Mouse (Mus musculus): ENCODE data around the gene Znrd1.

Gene Znrd1

DNA sequence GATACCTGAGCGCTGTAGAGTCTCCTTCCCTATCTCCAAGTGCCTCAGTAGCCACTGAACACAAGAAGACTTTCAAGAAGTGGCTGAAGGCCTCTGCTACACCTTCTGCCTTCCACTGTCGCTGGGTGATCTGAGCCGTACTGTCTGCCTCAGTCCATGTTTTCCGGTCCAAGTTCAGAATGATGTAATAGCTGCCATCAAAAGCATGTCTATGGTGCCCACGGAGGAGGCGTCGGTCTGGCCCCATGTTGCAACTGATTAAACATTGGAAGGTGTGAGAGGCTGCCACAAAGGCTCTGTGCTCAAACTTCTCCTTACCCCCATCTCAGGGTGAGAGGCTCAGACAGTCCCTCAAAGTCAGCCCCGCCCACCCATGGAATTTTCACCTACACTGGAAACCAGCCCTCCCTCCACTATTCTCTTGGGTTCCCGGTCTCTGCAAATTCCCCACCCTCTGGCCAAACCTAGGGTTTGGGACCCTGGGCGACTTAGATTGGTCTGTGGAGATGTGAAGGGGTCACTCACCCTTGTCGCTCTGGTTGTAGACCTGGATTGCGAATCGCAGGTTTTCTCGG, 12.0 kb upstream of the Znrd1 start:
- DNase-seq (ENCODE audit: low spot score) = no peak

DNA sequence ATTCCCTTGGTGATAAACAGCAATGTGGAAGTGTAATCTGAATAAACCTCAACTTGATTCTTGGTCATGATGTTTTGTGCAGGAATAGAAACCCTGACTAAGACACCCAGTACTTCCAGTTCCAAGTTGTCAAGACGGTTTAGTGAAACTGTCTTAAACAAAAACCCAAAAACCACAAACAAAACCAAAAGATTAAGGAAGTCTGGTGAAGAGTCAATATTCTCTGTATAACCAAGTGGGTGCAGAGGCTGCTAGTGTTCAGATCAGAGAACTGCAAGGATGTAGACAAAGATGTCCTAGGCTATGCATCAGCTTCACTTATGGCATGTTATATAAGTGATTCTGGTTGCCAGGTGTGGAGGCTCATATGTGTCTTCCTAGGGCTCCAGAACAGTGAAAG, 8.5 kb upstream of the Znrd1 start:
- no peak for DNase-seq (ENCODE audit: low spot score)

DNA sequence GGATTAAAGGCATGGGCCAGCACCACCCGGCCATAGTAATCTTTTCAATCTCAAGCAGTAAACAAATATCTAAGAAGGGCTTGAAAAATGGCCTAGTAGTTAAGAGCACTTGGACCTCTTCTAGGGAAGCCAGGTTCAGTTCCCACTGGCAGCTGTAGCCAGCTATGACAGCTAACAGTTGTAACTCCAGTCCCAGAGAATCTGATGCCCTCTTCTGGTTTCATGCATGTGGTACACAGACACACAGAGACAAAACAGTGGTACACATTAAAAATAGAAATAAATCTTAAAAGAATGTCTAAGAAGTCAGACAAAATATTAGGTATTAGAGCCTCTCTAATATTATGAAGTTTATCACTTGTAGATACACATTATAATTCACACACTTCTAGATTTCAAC, 2.8 kb upstream of the Znrd1 start:
- no peak for DNase-seq (ENCODE audit: low spot score)

DNA sequence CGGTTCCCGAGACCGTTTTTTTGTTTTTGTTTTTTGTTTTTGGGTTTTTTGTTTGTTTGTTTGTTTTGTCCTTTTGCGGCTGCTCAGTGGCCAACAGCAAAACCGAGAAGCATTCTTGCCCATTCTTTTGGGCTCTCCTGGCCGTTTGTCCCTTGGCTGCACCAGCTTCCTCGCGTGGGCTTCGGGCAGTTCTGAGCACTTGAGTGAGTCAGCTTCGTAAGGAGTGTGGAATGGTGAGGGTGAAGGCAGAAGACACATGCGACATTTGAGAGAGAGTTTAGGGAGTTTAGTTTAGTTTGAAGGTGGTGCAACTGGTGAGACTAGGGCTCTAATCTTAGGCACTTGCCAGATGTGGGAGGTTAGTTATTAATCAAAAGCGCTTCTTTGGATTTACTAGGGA, 525 bp upstream of the Znrd1 start:
- no peak for DNase-seq (ENCODE audit: low spot score)

DNA sequence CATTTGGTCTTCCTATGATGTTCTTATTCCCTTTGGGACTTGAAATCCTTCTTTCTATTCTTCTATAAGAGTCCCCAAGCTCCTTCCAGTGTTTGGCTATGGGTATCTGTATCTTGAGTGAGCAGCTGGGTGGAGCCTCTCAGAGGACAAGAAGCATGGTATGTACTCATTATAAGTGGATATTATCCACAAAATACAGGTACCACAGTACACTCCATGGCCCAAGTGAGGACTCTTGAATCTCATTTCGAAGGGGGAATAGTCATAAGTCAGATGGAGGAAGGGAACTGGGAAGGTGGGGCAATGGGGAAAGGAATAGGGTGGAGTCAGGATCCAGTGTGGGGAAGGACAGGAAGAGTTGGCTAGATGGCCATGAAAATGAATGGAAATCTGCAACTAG, 5.3 kb downstream of the Znrd1 start:
- DNase-seq (ENCODE audit: low spot score) = no peak

DNA sequence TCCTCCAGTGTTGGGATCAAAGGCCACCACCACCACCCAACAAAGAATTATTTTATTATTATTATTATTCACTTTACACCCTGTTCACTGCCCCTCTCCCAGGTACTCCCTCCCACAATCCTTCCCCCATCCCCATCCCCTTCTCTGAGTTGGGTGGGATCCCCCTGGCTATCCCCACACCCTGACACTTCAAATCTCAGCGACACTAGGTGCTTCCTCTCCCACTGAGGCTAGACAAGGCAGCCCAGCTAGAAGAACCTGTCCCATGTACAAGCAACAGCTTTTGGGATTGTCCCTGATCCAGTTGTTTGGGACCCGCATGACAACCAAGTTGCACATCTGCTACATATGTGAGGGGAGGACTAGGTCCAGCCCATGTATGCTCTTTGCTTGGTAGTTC, 5.7 kb downstream of the Znrd1 start:
- DNase-seq (ENCODE audit: low spot score) = no peak

DNA sequence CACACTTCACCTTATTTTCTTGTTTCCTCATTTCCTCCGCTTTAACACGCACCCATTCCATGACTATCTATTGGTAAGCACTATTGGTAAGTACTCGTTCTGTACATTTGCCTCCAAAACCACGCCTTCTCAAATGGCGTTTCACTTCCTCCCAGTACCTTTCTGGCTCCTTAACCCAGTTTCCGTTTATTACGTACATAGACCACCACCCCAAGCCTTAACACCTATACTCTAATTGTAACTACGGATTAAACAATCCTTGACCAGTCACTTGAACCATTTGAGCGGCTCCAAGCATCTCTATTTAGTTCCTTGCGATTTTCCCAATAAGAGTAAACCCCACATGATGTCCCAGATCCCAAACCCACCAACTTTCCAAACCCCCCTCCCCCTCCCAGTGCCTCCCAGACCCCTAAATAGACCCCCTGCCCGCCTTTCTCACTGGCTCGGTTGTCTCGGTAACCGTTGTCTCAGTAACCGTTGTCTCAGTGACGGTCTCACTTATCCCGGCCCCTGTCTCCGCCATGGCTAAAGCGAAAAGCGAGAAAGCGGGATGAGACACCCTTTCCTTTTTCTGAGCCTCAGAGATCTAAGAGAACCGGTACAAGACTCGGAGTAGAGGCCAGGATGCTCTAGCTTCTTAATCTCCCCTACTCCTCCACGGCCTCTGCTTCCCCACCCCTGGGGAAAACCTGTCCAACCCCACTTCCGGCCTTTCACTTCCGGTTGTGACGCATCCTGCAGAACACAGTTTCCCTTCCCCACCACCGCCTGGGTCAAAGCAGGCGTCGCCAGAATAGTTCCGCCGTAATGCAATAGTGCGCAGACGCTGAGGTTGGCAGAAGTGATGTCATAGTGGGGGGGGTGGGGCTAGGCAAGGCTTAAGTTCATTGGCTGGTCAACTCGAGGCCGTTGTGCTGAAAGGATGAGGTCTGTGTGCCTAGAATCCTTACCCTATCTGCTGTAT, 7.1 kb downstream of the Znrd1 start, which contains the start of gene Ppp1r11:
Gene Ppp1r11 (minus strand): TSS at position 761 of the 967 bp plus-strand sequence.
- peak; percentile 93 for DNase-seq (ENCODE audit: low spot score)

DNA sequence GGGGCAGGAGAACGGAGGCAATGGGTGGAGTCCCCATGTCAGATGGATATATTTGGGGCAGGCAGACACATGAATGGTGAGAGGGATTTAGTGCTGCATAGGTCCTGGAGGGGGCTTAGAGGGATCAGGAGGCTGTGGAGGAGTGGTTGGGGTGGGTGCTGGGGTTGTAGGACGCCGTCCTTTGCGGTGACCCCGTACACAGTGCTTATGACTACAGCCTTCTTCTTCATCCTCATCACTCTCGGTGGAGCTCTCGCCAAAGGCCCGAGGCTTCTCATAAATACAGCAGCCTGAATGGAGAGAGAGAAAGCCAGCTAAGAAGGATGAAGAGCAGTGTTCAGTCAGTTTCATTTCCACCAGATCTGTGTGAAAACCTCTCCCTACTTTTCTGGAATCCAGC, 9.1 kb downstream of the Znrd1 start:
- no peak for DNase-seq (ENCODE audit: low spot score)

DNA sequence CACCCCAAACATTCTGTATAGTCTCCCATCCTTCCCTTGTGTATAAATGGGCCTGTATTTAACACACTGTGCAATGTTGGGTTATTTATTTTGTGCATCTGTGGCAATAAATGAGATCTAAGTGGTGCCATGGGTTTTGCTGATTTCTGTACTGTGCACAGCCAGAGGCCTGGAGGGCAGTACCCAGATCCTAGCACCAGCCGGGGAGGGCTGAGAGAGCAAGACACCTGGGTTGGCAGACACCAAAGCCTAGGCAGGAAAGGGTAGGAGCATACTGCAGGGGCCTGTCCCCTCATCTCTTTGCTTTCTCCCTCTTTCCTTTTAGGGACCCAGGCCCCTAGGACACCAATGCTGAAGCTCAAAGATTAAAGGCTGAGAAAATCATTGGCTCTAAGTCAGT, 10.1 kb downstream of the Znrd1 start:
- DNase-seq (ENCODE audit: low spot score) = no peak

DNA sequence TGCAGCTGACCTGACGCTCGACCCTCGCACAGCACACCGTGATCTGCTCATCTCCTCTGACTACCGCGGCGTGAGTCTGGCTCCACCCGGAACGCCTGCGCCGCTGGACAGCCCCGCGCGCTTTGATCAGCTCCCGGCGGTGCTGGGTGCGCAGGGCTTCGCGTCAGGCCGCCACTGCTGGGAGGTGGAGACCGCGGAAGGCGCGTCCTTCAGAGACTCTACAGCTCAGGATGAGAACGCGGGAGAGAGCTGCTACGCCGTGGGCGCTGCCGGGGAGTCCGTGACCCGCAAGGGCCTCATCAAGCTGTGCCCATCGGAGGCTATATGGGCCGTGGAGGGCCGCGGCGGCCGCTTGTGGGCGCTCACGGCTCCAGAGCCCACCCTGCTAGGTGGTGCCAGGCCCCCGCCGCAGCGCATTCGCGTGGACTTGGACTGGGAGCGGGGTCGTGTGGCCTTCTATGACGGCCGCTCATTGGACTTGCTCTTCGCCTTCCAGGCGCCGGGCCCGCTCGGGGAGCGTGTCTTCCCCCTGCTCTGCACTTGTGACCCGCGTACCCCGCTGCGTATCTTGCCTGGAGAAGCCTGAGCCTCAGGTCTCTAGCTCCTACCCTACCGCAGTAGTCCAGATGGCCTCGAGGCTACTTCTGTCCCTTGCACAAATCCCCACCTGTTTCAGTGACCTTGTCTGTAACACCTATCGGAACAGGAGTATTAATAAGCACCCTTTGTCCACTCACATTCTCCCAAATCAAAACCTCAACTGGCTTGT, 11.1 kb downstream of the Znrd1 start:
- peak; percentile 53 for DNase-seq (ENCODE audit: low spot score)

DNA sequence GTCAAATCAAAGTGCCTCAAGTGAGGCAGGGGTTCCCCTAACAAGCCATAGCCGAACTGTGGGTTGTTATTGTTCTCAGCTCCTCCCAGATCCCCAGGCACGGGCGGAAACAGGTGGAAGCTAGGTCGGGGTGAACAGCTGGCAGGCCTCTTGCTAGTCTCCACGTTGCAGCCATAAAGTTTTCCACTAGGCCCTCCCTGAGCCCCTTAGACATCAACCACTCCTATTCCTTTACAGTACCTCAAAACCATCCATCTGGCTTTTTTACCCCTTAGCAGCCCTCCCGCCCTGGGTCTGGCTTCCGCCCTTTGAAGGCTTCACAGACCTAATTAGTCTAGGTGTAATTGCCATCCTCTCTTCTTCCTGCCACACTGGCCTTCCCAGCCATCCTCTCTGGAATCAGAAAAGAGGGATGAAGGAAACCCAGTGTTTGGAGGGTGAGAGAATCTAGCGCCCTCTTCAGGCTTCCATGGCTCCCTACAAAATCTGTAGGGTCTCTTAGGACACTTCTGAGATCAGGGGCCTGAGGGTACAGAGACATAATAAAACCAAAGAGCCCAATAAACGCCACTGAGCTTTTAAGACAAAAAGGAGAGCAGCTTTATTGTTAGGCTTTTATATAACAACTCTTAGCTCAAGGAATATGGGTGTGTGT, 14.1 kb downstream of the Znrd1 start:
- no peak for DNase-seq (ENCODE audit: low spot score)

DNA sequence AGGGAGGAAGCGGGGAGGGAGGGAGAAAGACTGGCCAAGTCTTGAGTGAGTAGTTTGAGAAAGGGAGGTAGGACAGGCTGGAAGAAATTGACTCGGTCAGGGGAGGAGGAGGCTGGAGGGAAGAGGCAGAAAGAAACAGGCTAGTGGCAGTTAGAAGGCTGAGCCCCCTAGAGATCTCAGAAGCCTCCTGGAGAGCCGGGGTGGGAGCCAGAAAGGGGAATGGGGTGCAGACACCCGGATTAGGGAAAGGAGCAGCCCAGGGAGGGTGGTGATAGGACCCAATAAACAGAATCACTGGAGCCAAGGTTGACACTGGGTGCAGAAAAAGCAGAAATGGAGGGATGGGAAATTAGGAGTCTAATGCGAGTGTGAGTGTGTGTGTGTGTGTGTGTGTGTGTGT, 14.7 kb downstream of the Znrd1 start:
- DNase-seq (ENCODE audit: low spot score) = no peak

DNA sequence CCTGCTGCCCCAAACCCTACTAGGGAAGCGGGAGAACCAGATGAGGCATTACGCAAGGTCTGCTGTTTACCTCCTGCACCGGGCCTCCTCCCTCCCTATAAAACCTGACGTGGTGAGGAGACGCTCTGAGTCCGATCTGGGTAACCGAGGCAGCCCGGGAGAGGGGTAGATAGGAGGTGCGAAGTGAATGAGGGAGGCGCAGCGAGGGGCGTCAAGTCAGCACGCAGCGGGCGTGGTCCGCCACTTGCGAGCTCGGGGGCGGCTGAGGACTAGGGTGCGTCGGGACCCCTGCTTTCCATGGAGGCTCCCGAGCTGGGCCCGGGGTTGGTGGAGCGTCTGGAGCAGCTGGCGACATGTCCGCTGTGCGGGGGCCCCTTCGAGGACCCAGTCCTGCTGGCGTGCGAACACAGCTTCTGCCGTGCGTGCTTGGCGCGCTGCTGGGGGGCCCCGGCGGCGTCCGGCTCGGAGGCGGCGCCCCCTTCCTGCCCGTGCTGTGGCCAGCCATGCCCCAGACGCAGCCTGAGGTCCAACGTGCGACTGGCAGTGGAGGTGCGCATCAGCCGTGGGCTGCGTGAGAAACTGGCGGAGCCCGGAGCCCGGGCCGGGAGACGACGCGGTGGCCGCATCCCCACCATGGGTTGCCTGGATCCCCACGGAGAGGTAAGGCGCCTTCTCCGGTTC, 15.4 kb downstream of the Znrd1 start, which contains the start of gene Rnf39:
Gene Rnf39 (plus strand): TSS at position 128 of the 681 bp plus-strand sequence.
- DNase-seq (ENCODE audit: low spot score) = no peak

DNA sequence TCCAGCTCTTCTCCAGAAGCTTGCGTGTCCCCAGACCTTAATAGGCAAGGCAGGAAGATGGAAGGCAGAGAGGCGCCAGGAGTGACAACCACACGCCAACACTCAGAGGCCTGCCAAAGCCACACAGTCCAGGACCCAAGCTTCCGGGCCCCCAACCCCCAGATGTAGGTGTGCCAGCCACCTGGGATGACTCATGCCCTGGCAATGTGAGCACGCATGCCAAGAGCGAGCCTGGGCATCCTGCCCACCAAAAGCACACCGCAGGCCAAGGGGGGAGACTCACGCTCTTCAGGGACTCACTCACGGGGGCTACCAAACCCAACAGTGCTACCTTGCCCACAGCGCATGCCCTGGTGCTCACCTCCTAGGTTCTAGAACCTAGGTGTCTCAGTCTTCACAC, 16.0 kb downstream of the Znrd1 start:
- peak; percentile 56 for DNase-seq (ENCODE audit: low spot score)

DNA sequence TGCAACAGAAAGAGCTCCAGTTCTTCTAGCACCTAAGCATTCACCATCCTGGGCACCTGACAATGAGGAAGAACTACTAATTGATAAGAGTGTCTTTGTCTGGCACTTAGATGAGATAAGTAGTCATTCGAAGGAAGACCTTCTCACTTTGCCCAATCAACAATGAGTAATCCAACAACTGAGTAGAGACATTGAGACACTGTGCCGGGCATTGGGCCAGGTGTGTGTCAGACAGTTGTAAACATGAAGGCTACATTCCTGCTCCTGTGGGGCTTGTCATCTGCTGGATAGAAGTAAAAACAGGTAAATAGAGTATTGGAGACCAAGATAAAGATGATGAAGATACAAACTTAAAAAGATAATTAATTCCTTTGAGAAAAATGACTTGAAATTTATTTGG, 20.3 kb downstream of the Znrd1 start:
- no peak for DNase-seq (ENCODE audit: low spot score)

DNA sequence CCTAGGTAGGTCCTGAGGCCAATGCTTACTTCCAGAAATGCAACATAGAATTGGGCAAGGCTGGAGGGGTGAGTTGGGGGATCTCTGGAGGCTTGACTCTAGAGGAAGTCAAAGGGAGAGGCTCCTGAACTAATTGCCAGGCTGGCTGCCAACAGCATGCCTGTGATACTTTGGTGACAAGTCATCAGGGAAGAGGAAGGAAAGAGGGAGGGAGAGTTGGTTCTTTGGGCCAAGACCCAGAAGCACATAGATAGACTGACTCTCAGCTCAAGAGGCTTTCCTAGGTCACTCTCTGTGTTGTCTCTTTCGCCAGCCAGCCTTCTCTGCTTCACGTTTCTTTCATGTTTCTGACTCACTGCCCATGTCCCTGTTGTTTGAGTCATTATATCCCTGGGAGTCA, 26.6 kb downstream of the Znrd1 start:
- no peak for DNase-seq (ENCODE audit: low spot score)

DNA sequence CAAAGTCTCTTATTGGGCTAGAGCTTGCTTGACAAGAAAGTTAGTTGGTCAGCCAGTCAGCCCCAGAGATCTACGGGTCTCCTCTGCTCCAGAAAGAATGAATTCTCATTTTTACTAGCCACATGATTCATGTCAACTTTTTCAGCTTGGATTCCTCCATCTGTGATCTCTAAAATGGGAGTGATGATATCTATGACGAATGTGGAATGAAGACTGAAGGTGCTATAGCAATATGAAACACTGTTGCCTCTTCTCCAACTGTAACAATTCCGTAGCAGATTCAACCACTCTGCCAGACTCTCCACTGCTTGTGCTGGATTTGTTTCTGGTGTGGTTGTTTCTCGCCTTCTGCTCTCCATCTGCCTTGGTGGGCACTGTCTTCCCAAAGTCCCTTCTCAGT, 27.2 kb downstream of the Znrd1 start:
- no peak for DNase-seq (ENCODE audit: low spot score)

DNA sequence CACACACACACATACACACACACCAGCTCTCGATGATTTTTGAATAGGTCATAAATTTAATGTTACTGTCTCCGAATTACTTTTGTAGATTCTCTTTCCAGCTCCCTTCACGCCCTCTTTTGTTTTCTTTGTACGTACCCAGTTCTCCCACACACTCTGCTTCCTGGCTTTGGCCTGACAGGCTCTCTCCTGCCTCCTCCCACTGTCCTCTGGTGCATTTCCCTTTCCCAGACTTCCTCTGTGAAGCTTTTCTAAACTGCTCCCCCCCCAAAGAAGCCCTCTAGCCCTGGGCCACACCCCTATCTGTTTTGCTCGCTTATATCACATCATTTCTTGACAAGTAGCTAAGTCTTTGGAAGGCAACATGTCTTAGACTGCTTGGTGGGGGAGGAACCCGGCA, 28.1 kb downstream of the Znrd1 start:
- no peak for DNase-seq (ENCODE audit: low spot score)

DNA sequence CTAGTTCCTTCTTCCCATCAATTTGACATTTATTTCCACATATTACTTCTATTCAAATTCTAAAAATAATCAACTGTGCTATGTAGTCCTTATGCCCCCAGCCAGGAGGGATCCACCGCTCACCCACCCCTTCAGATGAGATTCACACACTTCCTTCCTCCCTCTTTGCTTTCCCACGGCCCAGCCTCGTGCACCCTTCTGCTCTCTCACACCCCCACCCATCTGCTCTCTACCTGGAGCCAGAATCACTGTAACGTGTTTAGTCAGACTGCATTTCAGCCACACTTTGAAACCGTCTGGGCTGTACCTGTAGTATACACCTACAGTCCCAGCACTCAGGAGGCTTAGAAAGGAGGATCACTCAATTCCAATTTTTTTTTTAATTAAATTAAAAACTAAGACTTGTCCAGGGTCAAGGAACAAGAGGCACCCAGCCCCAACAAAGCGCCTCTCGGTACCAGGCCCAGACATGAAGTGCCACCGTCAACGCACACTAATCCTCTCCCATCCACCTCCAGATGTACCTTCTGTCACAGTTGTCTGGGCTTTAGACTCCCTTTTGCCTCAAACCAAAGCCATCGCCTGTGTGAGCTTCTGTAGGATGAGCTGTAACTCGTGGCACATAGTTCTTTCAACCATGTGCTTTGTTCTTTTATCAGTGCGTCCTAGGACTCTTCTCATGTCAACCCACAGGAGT, 29.0 kb downstream of the Znrd1 start:
- DNase-seq (ENCODE audit: low spot score) = no peak

DNA sequence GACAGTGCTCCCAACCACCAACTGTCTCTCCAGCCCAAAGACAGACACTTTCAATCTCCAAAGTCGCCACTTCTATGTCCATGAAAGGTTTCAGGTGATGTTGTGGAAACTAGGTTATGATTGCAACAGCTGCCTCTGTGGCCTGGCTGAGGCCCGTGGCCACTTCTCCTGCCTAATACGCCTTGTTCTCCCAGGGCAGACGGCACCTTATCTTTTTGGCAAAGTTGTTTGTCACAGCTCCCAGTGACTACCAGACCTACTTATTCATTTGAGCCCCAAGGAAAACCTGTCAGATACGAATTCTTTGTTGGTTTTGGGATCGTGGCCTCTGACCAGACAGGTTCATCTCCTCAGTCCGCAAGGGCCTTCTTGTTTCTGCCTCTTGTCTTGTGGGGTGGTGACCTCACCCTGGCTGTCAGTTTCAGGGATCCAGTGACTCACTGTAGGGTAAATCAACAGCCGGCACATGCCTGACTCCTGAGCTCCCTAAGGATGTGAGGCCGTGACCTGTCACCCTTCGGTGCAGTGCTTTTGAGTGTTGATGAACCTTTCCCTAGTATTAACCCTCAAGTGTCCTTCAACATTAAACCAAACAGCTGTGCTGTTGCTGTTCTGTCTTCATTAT, 30.8 kb downstream of the Znrd1 start:
- DNase-seq (ENCODE audit: low spot score) = no peak

DNA sequence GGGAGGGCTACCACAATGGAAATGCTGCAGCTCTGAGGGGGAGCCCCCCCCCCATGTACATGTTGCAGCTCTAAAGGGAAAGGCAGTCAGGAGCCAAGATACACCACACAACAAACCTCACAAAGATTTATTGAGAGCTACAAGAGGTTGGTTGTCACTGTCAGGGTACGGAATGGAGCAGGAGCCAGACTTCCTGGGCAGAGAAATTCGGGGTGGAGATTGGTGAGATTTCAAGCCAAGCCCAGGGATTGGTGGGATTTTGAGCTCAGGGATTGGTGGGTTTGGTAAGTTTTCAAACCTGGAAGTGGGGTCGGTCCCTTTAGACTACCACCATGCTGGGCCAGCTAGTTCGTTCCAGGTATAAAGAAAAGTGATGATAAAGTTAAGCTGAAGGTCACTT, 34.9 kb downstream of the Znrd1 start:
- no peak for DNase-seq (ENCODE audit: low spot score)

Data from ovary, postnatal 36 days (tissue).